Mouse (Mus musculus) retina, postnatal 1 day (tissue): Measurements from ENCODE around the gene Spr.
"Not testable (repeated sequence)": the region's sequence is repeated elsewhere in the genome, so short reads cannot be mapped to it uniquely, and the experiment has no call there.

Experiments used
- DNase-seq: peaks from one replicate; pipeline ENCODE4 v3.0.0-alpha.2; 2012

Spr gene

GRCm38 (mm10) chr6:85137217-85138035 is at the start of gene Spr:
TSS of gene Spr (minus strand) at chr6:85137766.
- DNase-seq = peak; percentile 94

- no peak for DNase-seq
These were observed 49.1 kb upstream of the Spr start for GRCm38 (mm10) chr6:85186744-85187059.

GRCm38 (mm10) chr6:85186033-85186743 is 48.6 kb upstream of the Spr start:
- peak; percentile 43 for DNase-seq

DNA sequence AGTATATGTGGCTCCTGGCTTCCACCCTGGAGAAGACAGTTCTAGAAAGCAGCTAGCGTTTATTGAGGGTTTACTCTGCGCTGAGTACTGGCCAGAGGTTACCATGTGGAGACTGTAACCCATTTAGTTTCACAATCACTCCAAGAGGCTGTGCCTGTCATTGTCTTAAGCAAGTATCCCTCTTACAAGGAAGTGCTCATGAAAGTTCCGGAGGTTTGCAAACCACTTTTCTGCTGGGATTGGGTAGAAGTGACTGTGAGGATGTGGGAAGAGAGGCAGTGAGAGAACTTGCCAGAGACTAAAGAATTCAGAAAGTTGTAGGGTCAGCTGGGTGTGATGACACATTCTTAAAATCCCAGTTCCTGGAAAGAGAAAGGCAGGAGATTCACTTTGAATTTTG is 46.4 kb upstream of the Spr start:
- no peak for DNase-seq

DNA sequence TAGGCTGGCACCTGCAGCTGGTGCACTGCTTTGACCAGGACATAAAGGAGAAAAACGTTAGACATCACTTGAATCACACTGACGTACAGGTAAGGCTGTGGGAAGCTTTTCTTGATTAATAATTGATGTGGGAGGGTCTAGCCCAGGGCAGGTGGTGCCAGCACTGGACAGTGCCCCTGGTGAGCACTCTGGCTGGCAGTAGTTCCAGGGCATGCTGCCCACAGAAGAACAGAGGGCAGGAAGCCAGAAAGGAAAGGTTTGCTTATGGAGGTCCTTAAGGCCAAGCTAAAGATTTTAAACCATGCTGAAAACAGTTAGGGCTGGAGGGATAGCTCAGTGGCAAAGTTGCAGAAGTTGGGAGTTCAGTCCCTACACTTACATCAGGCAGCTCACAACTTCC is 42.5 kb upstream of the Spr start:
- no peak for DNase-seq

GRCm38 (mm10) chr6:85179569-85179968 is 42.0 kb upstream of the Spr start:
- no peak for DNase-seq

- DNase-seq = peak; percentile 64
These were observed 27.9 kb upstream of the Spr start for GRCm38 (mm10) chr6:85165440-85165921.

GRCm38 (mm10) chr6:85160201-85160923 is 22.8 kb upstream of the Spr start:
- DNase-seq = peak; percentile 85

- DNase-seq = peak; percentile 69
These were observed 21.7 kb upstream of the Spr start for GRCm38 (mm10) chr6:85159092-85159760.

DNA sequence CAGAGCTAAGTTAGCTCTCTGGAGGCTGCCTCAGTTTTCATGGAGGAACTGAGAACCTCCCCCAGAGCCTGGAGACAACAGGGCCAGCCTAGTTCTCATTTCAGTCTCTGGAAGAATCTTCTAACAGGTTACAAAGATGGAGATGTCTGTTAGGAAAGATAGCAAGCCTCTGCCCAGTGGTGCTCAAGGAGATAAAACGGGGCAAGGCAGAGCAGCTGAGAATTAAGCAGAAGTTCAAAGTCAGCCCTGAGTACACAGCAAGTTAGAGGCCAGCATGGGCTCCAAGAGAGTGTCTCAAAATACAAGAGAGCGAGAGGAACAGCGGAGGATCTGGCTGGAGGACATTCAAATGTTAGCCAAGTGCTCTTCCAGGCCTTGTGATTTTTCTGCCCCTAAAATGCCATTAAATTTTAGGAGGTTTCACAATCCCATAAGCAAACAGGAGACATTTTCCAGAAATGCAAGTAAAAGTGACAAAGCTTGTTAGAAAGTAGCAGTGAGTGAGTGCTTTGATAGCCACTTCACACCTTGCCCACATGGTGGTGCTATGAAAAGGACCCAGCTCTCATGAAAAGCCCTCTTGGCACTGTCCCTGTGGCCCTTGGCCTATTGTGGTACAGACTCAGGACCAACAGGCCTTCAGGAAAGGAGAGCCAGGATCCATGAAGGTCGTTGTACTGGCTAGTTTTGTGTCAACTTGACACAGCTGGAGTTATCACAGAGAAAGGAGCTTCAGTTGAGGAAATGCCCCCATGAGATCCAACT is 20.7 kb upstream of the Spr start:
- not testable (repeated sequence) for DNase-seq

GRCm38 (mm10) chr6:85156551-85156950 is 19.0 kb upstream of the Spr start:
- not testable (repeated sequence) for DNase-seq

DNA sequence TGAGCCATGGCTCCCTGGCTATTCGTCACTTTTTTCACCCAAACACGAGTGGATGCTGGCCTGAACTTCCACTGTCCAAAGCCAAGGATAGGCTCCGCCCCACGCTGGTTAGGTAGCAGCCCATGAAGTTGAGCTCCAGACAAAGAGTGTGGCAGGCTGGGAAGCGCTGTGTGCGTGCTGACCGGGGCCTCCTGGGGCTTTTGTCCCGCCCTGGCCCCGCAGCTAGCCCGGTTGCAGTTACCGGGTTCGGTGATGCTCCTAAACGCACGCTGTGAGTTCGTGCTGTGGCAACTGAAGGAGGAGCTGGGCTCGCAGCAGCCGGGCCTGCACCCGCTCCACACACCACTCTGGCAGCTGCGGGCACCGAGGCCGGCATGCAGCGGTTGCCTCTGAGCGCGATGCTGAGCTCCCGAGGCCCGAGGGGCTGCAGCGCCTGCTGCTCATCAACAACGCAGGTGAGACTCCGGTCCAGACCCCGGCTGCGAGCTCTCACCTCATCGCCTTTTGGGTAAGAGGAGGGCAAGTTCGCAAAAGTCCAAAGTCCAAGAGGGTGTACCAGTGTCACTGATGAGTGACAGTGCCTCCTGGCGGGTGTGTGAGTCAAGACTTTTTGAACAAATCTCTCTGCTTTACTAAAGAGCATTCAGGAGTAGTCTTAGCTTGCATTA is 17.4 kb upstream of the Spr start:
- peak; percentile 72 for DNase-seq

- DNase-seq = peak; percentile 87
These were observed 16.5 kb upstream of the Spr start for GRCm38 (mm10) chr6:85153970-85154540.

DNA sequence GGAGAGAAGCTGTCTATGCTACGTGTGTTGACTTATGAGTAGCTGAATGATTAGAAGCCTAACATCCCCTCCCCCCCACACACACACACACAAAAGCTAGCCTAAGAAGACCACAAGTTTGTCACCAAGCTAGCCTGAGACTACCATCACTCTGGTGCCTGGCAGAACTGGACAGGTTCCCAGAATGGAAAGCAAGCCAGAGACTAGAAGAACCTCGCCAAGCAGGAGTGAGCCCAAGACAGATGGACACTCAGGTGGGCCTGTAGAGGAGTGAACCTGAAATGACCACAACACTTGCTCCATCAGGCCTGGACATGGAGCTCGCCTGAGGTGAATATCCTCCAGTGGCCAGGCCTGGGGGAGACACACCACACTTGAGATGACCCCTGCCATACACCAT is 12.8 kb upstream of the Spr start:
- DNase-seq = no peak

DNA sequence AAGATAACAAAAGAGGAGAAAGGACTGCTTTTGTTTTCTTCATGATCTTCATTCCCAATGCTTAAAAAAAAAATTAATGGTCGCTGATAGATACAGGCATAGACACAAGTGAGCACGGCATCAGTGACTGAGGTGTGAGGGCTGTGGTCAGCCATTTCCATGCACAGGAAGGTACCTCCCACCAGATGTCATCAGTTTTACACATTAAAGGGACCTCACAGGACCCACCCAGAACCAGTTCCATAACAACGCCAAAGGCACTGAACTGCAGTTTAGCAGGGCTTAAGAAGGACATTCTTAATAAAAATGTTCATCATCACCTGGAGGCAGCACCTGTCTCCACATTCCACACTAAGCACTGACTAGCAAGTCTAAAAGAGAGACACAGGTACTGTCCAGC is 10.1 kb upstream of the Spr start:
- DNase-seq = no peak

- DNase-seq = no peak
These were observed 6.9 kb upstream of the Spr start for GRCm38 (mm10) chr6:85144466-85144865.

- DNase-seq = peak; percentile 69
These were observed 3.4 kb upstream of the Spr start for GRCm38 (mm10) chr6:85141013-85141412.

DNA sequence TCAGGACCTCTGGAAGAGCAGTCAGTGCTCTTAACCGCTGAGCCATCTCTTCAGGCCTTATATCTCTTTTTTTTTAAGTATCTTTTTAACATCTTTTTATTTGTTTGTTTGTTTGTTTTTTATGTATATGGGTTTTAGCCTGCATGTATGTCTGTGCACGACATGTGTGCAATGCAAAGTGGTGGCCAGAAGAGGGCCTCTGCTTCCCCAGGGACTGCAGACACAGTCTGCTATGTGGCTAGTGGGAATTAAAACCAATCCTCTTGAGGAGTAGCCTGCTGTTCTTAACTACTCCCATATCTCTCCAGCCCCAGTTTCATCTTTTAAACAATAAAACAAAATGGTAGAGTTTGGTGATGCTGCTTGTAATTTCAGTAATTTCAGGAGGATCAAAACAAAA is 2.0 kb upstream of the Spr start:
- DNase-seq = no peak

DNA sequence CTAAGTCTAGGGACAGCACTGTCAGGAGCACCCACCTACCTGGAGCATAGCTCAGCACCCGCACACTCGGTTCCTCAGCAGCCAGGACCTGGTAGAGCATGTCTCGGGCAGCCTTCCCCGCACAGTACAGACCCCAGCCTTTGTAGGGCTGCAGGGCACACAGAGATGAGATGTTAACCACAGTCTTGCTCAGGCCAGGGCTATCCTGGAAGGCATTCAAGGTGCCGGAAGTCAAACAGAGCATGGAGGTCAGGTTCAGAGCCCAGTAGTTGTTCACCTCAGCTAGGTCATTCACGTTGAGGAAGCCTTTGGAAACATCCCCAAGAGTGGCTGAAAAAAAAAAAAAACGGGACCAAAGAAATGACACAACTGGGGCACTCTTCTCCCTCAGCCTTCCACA is 782 bp downstream of the Spr start:
- DNase-seq = not testable (repeated sequence)

GRCm38 (mm10) chr6:85132794-85133193 is 4.8 kb downstream of the Spr start:
- DNase-seq = peak; percentile 40

- DNase-seq = not testable (repeated sequence)
These were observed 5.3 kb downstream of the Spr start for GRCm38 (mm10) chr6:85132237-85132636.
